Mouse (Mus musculus) testis, adult 2 months (tissue): ENCODE data around the gene Snupn. TPM values are rescaled to one million over a fixed set of nuclear protein-coding genes. Genes with fewer than 3 reads are reported as not detected.
"Not testable (repeated sequence)": the region's sequence is repeated elsewhere in the genome, so short reads cannot be mapped to it uniquely, and the experiment has no call there.

ENCODE experiments used
- H3K27ac ChIP-seq: fragments of 200-500 bp; 2 replicates; pipeline ENCODE4 v1.5.1; 2012; ENCODE audit warnings: low read depth, low read length; ENCODE audit not compliant: control insufficient read depth, insufficient read depth
- H3K27me3 ChIP-seq: fragments of 200-500 bp; 2 replicates; pipeline ENCODE4 v1.6.1; 2012; ENCODE audit warnings: mild to moderate bottlenecking, low read length, moderate library complexity; ENCODE audit not compliant: control insufficient read depth, insufficient read depth
- H3K36me3 ChIP-seq: fragments of 200-500 bp; 2 replicates; pipeline ENCODE4 v1.6.1; 2012; ENCODE audit warnings: mild to moderate bottlenecking, low read length; ENCODE audit not compliant: control insufficient read depth, insufficient read depth
- H3K4me1 ChIP-seq: fragments of 200-500 bp; 2 replicates; pipeline ENCODE4 v1.6.1; 2012; ENCODE audit warnings: low read length; ENCODE audit not compliant: control insufficient read depth, insufficient read depth
- H3K4me3 ChIP-seq: fragments of 200-500 bp; 2 replicates; pipeline ENCODE4 v1.5.1; 2012; ENCODE audit warnings: low read depth, mild to moderate bottlenecking, low read length, moderate library complexity, mixed read lengths; ENCODE audit not compliant: control insufficient read depth
- CTCF ChIP-seq: fragments of 200-500 bp; IDR thresholded peaks from 2 replicates; pipeline ENCODE4 v1.5.1; 2012; ENCODE audit warnings: low read depth, mild to moderate bottlenecking, inconsistent platforms, low read length, moderate library complexity; ENCODE audit not compliant: control insufficient read depth, insufficient read depth, insufficient replicate concordance
- POLR2A ChIP-seq: fragments of 200-500 bp; IDR thresholded peaks from 2 replicates; pipeline ENCODE4 v1.6.1; 2012; ENCODE audit warnings: low read depth, mild to moderate bottlenecking, inconsistent platforms, low read length, moderate library complexity; ENCODE audit not compliant: control insufficient read depth
- polyA plus RNA-seq: library from polyadenylated mRNA; depleted of rRNA; stranded (reverse); fragments of >200 nt; gene quantifications from 2 replicates; pipeline ENCODE4 v1.2.3, GENCODE M21; 2012

Snupn gene
- polyA plus RNA-seq, 1 experiment = 14.1 TPM

- Histone ChIP-seq H3K27me3 (no peaks in the 10 kb centered on the region), H3K36me3 (no peaks in the 10 kb centered on the region), H3K4me3 (peak overlapping the region; percentile 52; the same call in 1 of the 2 replicates), H3K4me1 (peaks cover 17% of the 10 kb centered on the region), H3K27ac (no peak overlapping the region)
- TF ChIP-seq POLR2A (no peak), CTCF (no peak)
Measured at GRCm38 (mm10) chr9:56930556-56930955, 20.1 kb upstream of the Snupn start.

GRCm38 (mm10) chr9:56936861-56937222 lies 13.8 kb upstream of the Snupn start:
- Histone ChIP-seq H3K27me3 (no peaks in the 10 kb centered on the region), H3K36me3 (no peaks in the 10 kb centered on the region), H3K4me3 (peak overlapping the region; percentile 91), H3K27ac (peak overlapping the region; percentile 73), H3K4me1 (peaks cover 3% of the 10 kb centered on the region)
- TF ChIP-seq CTCF = no peak
- TF ChIP-seq POLR2A = no peak

GRCm38 (mm10) chr9:56937223-56938160 lies 13.2 kb upstream of the Snupn start, which contains the start of gene Imp3:
Imp3 (plus strand) TSS chr9:56937475.
- Histone ChIP-seq H3K27me3 (no peaks in the 10 kb centered on the region), H3K4me1 (peaks cover 3% of the 10 kb centered on the region), H3K27ac (peak within 1 kb of the TSS; percentile 95), H3K36me3 (no peaks in the 10 kb centered on the region), H3K4me3 (peak within 1 kb of the TSS; percentile 91)
- TF ChIP-seq CTCF = no peak
- peak; percentile 37; the same call in 1 of the 2 replicates for TF ChIP-seq POLR2A

GRCm38 (mm10) chr9:56938374-56938773 lies 12.3 kb upstream of the Snupn start:
- Histone ChIP-seq H3K27ac (peak overlapping the region; percentile 25; the same call in 1 of the 2 replicates), H3K36me3 (no peaks in the 10 kb centered on the region)
- no peak for TF ChIP-seq CTCF
- TF ChIP-seq POLR2A = no peak

GRCm38 (mm10) chr9:56947481-56947880 lies 3.2 kb upstream of the Snupn start:
- not testable (repeated sequence) for H3K36me3 ChIP-seq, H3K4me3 ChIP-seq, H3K27ac ChIP-seq, H3K4me1 ChIP-seq, H3K27me3 ChIP-seq

More at GRCm38 (mm10) chr9:56938374-56938773, 12.3 kb upstream of the Snupn start:
- Histone ChIP-seq H3K27me3 (no peaks in the 10 kb centered on the region), H3K4me1 (peaks cover 3% of the 10 kb centered on the region), H3K4me3 (peak overlapping the region; percentile 91; the same call in 1 of the 2 replicates)

GRCm38 (mm10) chr9:56948699-56949098 lies 2.0 kb upstream of the Snupn start:
- H3K4me1 ChIP-seq, H3K27ac ChIP-seq, H3K27me3 ChIP-seq, H3K36me3 ChIP-seq, H3K4me3 ChIP-seq: not testable (repeated sequence)

GRCm38 (mm10) chr9:56949767-56950166 lies 911 bp upstream of the Snupn start:
- Histone ChIP-seq H3K27ac (no peak overlapping the region), H3K4me3 (peak overlapping the region; percentile 54), H3K27me3 (no peaks in the 10 kb centered on the region), H3K4me1 (peaks cover 5% of the 10 kb centered on the region; the same call in 1 of the 2 replicates), H3K36me3 (no peaks in the 10 kb centered on the region)
- TF ChIP-seq POLR2A (no peak), CTCF (no peak)

GRCm38 (mm10) chr9:56953562-56953961 lies 2.9 kb downstream of the Snupn start:
- H3K27ac ChIP-seq = no peak overlapping the region
- no peaks in the 10 kb centered on the region for H3K36me3 ChIP-seq
- H3K27me3 ChIP-seq = no peaks in the 10 kb centered on the region
- peaks cover 5% of the 10 kb centered on the region; the same call in 1 of the 2 replicates for H3K4me1 ChIP-seq
- H3K4me3 ChIP-seq = no peak overlapping the region
- TF ChIP-seq CTCF (no peak), POLR2A (no peak)
